Mouse (Mus musculus) central nervous system, embryonic 14 days (tissue): ENCODE data around the gene Vmn1r188. TPM values are rescaled to one million over a fixed set of nuclear protein-coding genes. Genes with fewer than 3 reads are reported as not detected.

ENCODE experiments used
- polyA plus RNA-seq: library from polyadenylated mRNA; depleted of rRNA; stranded (reverse); fragments of >200 nt; gene quantifications from 2 replicates; pipeline ENCODE4 v1.2.3, GENCODE M21; 2012; rRNA removed

Vmn1r188 gene
- polyA plus RNA-seq = under 0.01 TPM in 1 of 2 replicates, not detected in the other

DNA sequence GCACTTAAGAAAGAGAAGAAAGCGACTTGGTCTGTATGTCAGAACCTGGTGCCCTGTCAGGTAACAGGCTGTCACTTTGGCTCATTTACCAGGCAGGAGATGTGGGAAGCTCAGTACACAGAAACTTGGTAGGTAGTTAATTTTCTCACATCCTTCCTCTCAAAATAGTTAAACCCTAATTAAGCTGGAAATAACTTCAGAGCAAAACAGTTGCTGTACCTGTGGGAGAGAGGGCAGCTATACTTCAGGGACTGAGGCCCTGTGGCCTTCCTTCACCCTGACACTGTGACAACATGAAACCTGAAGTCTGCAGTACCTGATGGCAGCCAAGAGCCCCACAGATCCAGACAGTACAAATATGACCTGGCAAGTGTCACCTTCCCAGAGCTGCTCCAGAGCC is at the start of gene Vmn1r188:
Gene Vmn1r188, plus strand, starts transcription at position 301 of the 400 bp plus-strand sequence.

GRCm38 (mm10) chr13:22035267-22036148 is 48.7 kb upstream of the Vmn1r188 start, which contains the start of the genes Hist1h2ah and Hist1h2bk:
Hist1h2ah (minus strand) TSS chr13:22035568.
Hist1h2bk (plus strand) TSS chr13:22035870.

GRCm38 (mm10) chr13:22041142-22041536 is 43.1 kb upstream of the Vmn1r188 start, which contains the start of gene Hist1h4i:
Hist1h4i (minus strand) TSS chr13:22041362.

GRCm38 (mm10) chr13:22042568-22043502 is 41.4 kb upstream of the Vmn1r188 start, which contains the start of the genes Hist1h2ag and Hist1h2bj:
Hist1h2ag (minus strand) TSS chr13:22042944.
Hist1h2bj (plus strand) TSS chr13:22043214.

DNA sequence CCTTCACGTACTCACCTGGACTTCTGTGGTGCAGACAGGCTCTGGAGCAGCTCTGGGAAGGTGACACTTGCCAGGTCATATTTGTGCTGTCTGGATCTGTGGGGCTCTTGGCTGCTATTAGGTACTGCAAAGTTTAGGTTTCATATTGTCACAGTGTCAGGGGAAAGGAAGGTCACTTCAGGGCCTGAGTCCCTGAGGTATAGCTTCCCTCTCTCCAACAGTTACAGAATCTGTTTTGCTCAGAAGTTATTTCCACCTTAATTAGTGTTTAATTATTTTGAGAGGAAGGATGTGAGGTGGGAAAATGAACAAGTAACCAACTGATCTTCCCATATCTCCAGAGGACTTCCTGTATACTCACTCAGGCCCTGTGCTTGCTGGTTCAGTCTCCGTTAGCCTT is 21.5 kb downstream of the Vmn1r188 start, which contains the start of gene Vmn1r189:
Gene Vmn1r189, minus strand, starts transcription at position 101 of the 400 bp plus-strand sequence.

Other genes with a start within 250 kb of the Vmn1r188 start
- 13.1 and 15.7 TPM in 2 replicates for gene Zfp184, start 139.3 kb upstream of the Vmn1r188 start, polyA plus RNA-seq
- gene Pom121l2, start 103.2 kb upstream of the Vmn1r188 start, polyA plus RNA-seq = not detected in 2 replicates
- gene Prss16, start 74.7 kb upstream of the Vmn1r188 start, polyA plus RNA-seq = 0.09 and 0.18 TPM in 2 replicates
- 2.9 and 4.5 TPM in 2 replicates for gene Hist1h2ah, start 48.9 kb upstream of the Vmn1r188 start, polyA plus RNA-seq
- gene Hist1h2bk, start 48.6 kb upstream of the Vmn1r188 start, polyA plus RNA-seq = 11.7 and 20.3 TPM in 2 replicates
- 26.1 and 35.7 TPM in 2 replicates for gene Hist1h4i, start 43.1 kb upstream of the Vmn1r188 start, polyA plus RNA-seq
- gene Hist1h2ag, start 41.5 kb upstream of the Vmn1r188 start, polyA plus RNA-seq = 32.8 and 39.2 TPM in 2 replicates
- 11.0 and 15.5 TPM in 2 replicates for gene Hist1h2bj, start 41.2 kb upstream of the Vmn1r188 start, polyA plus RNA-seq
- gene Vmn1r189, start 21.4 kb downstream of the Vmn1r188 start, polyA plus RNA-seq = not detected in 2 replicates
- gene Vmn1r191, start 99.5 kb downstream of the Vmn1r188 start, polyA plus RNA-seq = not detected in 2 replicates
- not detected in 2 replicates for gene Vmn1r192, start 106.7 kb downstream of the Vmn1r188 start, polyA plus RNA-seq
- not detected in 2 replicates for gene Vmn1r193, start 138.7 kb downstream of the Vmn1r188 start, polyA plus RNA-seq
- gene Vmn1r194, start 159.8 kb downstream of the Vmn1r188 start, polyA plus RNA-seq = not detected in 2 replicates
- gene Vmn1r195, start 186.1 kb downstream of the Vmn1r188 start, polyA plus RNA-seq = not detected in 2 replicates
- not detected in 2 replicates for gene Vmn1r196, start 205.5 kb downstream of the Vmn1r188 start, polyA plus RNA-seq
- gene Vmn1r197, start 240.1 kb downstream of the Vmn1r188 start, polyA plus RNA-seq = not detected in 2 replicates